Mouse (Mus musculus): Measurements from ENCODE around the gene Btbd35f2.
"Not testable (repeated sequence)": the region's sequence is repeated elsewhere in the genome, so short reads cannot be mapped to it uniquely, and the experiment has no call there.

Gene Btbd35f2

DNA sequence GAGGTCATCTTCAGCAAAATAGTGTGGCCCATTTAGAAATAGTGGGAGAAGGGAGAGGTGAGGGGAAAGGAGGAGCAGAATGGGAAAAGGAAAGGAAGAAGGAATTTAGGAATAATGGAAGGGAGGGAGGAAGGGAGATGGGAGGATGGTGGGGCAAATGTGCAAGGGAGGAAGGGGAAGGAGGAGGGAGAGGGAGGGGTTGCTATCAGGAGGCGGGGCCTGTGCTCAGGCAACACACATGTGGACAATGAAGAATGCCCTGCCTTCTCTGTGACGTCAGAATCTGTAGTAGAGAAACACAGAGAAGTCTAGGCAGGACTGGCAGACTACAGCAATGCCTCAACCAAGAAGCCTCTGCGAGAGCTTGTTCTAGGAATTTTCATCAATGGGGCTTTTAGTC, at the start of gene Btbd35f2:
Gene Btbd35f2 (plus strand): TSS at position 301 of the 400 bp plus-strand sequence.
- not testable (repeated sequence) for ATAC-seq (ENCODE audit: insufficient number of reproducible peaks, low FRiP score, low TSS enrichment)

All from cerebellum, adult (tissue).